Mouse (Mus musculus): Measurements from ENCODE around the gene Cacna1b.

GRCm38 (mm10) chr2:24781253-24781652 is 18.3 kb upstream of the Cacna1b start:
- no peak for TF ChIP-seq POLR2A (IDR thresholded peaks at IDR 0.05; ENCODE audit: low read depth, low read length)
- no peak for TF ChIP-seq CTCF (IDR thresholded peaks at IDR 0.05; ENCODE audit: extremely low read depth, insufficient read depth, insufficient read length, insufficient replicate concordance)
